Mouse (Mus musculus): Measurements from ENCODE around the gene Scn4b.

DNA sequence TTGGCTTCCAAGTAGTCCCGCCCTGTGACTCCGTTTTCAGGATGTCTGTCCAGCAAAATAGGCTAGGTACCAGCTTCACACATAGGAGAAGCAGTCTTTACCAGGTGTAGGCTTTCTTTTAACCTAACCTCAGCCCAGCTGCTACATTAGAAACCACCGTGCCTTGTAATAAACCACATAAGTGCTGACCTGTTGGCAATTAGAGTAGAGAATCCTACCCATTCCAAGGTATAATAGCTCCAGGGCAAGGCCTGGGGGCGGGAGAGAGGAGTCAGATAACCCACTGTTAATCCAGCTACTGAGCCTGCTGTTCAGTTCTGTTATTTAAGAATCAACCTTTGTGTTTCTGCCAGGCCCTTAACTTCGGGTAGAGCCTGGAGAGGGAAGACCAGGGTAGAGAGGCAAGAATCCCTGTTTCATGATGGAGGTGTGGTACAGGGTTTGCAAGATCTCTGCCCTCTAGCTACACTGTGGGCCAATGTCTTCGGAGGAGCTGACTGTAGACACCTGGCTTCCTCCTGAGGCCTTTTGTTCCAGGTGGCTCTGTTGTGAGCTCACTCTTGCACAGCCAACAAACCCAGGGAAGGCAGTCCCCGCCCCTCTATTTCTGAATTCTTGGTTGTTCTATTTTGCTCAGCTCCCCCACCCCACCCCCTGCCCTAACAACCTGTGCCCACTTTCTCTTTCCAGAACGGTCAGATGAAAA is 58.1 kb downstream of the Scn4b start:
- TF ChIP-seq CTCF (IDR thresholded peaks at IDR 0.05; ENCODE audit: low read depth) (no peak), EP300 (IDR thresholded peaks at IDR 0.05; ENCODE audit: low read depth) (no peak)
